Comparison of ENCODE assay signal across 15 mouse cellular contexts in genomic region chr1:121770936-121771335, GRCm38 (mm10).
DNase-seq lines count a peak whose midpoint lies in the region; ATAC-seq lines count a peak whose summit lies in the region.
"Had no signal": no experiment of that assay in that cellular context is flagged by ENCODE, and none has a peak within 500 bp of the region (broad histone marks: within the 10 kb centered on the region; RNA-seq: fewer than 3 reads in every experiment).

No protein-coding gene starts in this region.

- 34% methylated on average over 12 of the region's 12 CpGs for WGBS in embryonic facial prominence, embryonic 10.5 days
- WGBS in hindbrain, embryonic 13.5 days = 24% methylated on average over 12 of the region's 12 CpGs
- 33% methylated on average over 12 of the region's 12 CpGs for WGBS in neural tube, embryonic 11.5 days

- no peak for ATAC-seq in hindbrain, embryonic 13.5 days (ENCODE audit: low FRiP score)
- no peak for ATAC-seq in neural tube, embryonic 11.5 days (ENCODE audit: insufficient read depth, low FRiP score, low TSS enrichment)
- no peak for ATAC-seq in megakaryocyte progenitor cell, adult 5-6 weeks (replicated peaks; ENCODE audit: poor library complexity)
- ATAC-seq in CD4-positive, CD25-positive, alpha-beta regulatory T cell, adult 4 months = no peak
- ATAC-seq: forebrain, embryonic 16.5 days; Patski had no signal

- H3K4me3 ChIP-seq in embryonic facial prominence, embryonic 10.5 days = no peak overlapping the region
- H3K4me3 ChIP-seq in hindbrain, embryonic 13.5 days = no peak overlapping the region
- H3K4me3 ChIP-seq in neural tube, embryonic 11.5 days (ENCODE audit: low read depth, low read length) = no peak overlapping the region
- H3K4me3 ChIP-seq: embryonic facial prominence, embryonic 15.5 days; midbrain, embryonic 12.5 days had no signal

- H3K36me3 ChIP-seq in embryonic facial prominence, embryonic 10.5 days (replicated peaks) = no peaks in the 10 kb centered on the region
- no peaks in the 10 kb centered on the region for H3K36me3 ChIP-seq in hindbrain, embryonic 13.5 days
- no peaks in the 10 kb centered on the region for H3K36me3 ChIP-seq in neural tube, embryonic 11.5 days (ENCODE audit: control insufficient read depth, insufficient read depth, low read length)
- H3K36me3 ChIP-seq: embryonic facial prominence, embryonic 15.5 days; midbrain, embryonic 12.5 days had no signal

- H3K9me3 ChIP-seq in embryonic facial prominence, embryonic 10.5 days = no peaks in the 10 kb centered on the region
- H3K9me3 ChIP-seq in hindbrain, embryonic 13.5 days = no peaks in the 10 kb centered on the region
- no peaks in the 10 kb centered on the region for H3K9me3 ChIP-seq in neural tube, embryonic 11.5 days (ENCODE audit: control insufficient read depth, low read length)
- H3K9me3 ChIP-seq: embryonic facial prominence, embryonic 15.5 days; midbrain, embryonic 12.5 days had no signal

- H3K4me1 ChIP-seq in embryonic facial prominence, embryonic 10.5 days = peaks cover 19% of the 10 kb centered on the region
- H3K4me1 ChIP-seq in hindbrain, embryonic 13.5 days (replicated peaks) = peaks cover 9% of the 10 kb centered on the region
- no peaks in the 10 kb centered on the region for H3K4me1 ChIP-seq in neural tube, embryonic 11.5 days (ENCODE audit: control insufficient read depth, insufficient read depth, low read length)
- H3K4me1 ChIP-seq: embryonic facial prominence, embryonic 15.5 days; midbrain, embryonic 12.5 days had no signal

- H3K27me3 ChIP-seq in embryonic facial prominence, embryonic 10.5 days (replicated peaks; ENCODE audit: low read depth, poor library complexity, severe bottlenecking) = no peaks in the 10 kb centered on the region
- no peaks in the 10 kb centered on the region for H3K27me3 ChIP-seq in hindbrain, embryonic 13.5 days
- H3K27me3 ChIP-seq in neural tube, embryonic 11.5 days (ENCODE audit: control insufficient read depth, insufficient read depth, low read length) = no peaks in the 10 kb centered on the region
- H3K27me3 ChIP-seq: CH12.LX; embryonic facial prominence, embryonic 15.5 days; midbrain, embryonic 12.5 days; Patski had no signal

- H3K4me2 ChIP-seq in hindbrain, embryonic 13.5 days = peak overlapping the region; percentile 15; the same call in 1 of the 2 replicates
- H3K4me2 ChIP-seq in neural tube, embryonic 11.5 days (ENCODE audit: low read depth) = no peak overlapping the region
- H3K4me2 ChIP-seq: embryonic facial prominence, embryonic 15.5 days; midbrain, embryonic 12.5 days had no signal

- peak overlapping the region; percentile 66; the same call in 1 of the 2 replicates for H3K27ac ChIP-seq in embryonic facial prominence, embryonic 10.5 days (replicated peaks)
- peak overlapping the region; percentile 37; the same call in 1 of the 2 replicates for H3K27ac ChIP-seq in hindbrain, embryonic 13.5 days
- H3K27ac ChIP-seq in neural tube, embryonic 11.5 days (ENCODE audit: low read depth, low read length) = 0 out of 2 replicates have a peak overlapping the region, but pooled peaks have one; percentile 14
- H3K27ac ChIP-seq: embryonic facial prominence, embryonic 15.5 days; midbrain, embryonic 12.5 days had no signal

- no peak overlapping the region for H3K9ac ChIP-seq in hindbrain, embryonic 13.5 days
- H3K9ac ChIP-seq in neural tube, embryonic 11.5 days (ENCODE audit: low read length) = no peak overlapping the region
- H3K9ac ChIP-seq: embryonic facial prominence, embryonic 15.5 days; midbrain, embryonic 12.5 days had no signal

- DNase-seq in kidney, postnatal 14 days = peak; percentile 1
- DNase-seq in kidney, adult 18-20 months = no peak
- DNase-seq in embryonic facial prominence, embryonic 10.5 days (ENCODE audit: low spot score) = peak; percentile 66
- peak; percentile 34 for DNase-seq in neural tube, embryonic 11.5 days (ENCODE audit: low spot score)
- DNase-seq: cerebellum, adult 9-10 months; kidney, adult 2 months; lung, adult 2 months had no signal

Comparison
In these comparisons a context has a peak if more than half of its experiments do, and no peak if none do; other contexts are left out.
1. H3K27ac ChIP-seq: peak in every context shown above with its lines; median percentile 66 in embryonic facial prominence, embryonic 10.5 days; 37 in hindbrain, embryonic 13.5 days; 14 in neural tube, embryonic 11.5 days.